ENCODE assay signal across 21 mouse cellular contexts in the genomic region with DNA sequence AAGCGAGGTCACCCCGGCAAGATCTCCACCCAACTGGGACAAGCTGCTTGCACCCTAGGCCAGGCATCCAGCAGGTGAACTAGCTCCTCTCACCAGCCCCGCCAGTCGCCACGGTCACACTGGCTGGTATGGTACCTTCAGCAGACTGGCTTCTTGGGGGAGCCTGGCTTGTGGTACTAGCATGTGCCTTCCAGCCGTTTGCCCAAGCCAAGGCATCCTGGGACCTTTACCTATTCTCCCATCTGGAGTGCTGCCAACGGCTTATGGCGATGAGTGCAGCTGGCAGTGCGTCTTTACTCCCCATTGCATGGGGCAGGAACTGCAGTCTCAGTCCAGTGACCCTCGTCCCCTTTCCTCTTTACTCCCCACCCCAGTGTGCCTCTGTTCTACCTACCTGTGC.
DNase-seq lines count a peak whose midpoint lies in the region; ATAC-seq and TF ChIP-seq lines count a peak whose summit lies in the region.
"Had no signal": no experiment of that assay in that cellular context is flagged by ENCODE, and none has a peak within 500 bp of the region (broad histone marks: within the 10 kb centered on the region; RNA-seq: fewer than 3 reads in every experiment).

No protein-coding gene starts in this region.

- H3K4me2 ChIP-seq in heart, postnatal 0 days (ENCODE audit: low read depth, low read length) = no peak overlapping the region
- H3K4me2 ChIP-seq in lung, embryonic 16.5 days (ENCODE audit: low read depth, low read length) = no peak overlapping the region
- H3K4me2 ChIP-seq in stomach, embryonic 15.5 days = no peak overlapping the region
- H3K4me2 ChIP-seq: embryonic facial prominence, embryonic 12.5 days; forebrain, embryonic 15.5 days; hindbrain, embryonic 15.5 days; neural tube, embryonic 15.5 days had no signal

- H3K4me1 ChIP-seq in heart, postnatal 0 days (ENCODE audit: control insufficient read depth, insufficient read depth) = peaks cover 20% of the 10 kb centered on the region
- H3K4me1 ChIP-seq in lung, embryonic 16.5 days (replicated peaks; ENCODE audit: control insufficient read depth, insufficient read depth, low read length) = no peaks in the 10 kb centered on the region
- H3K4me1 ChIP-seq in stomach, embryonic 15.5 days = peaks cover 33% of the 10 kb centered on the region; the same call in 1 of the 2 replicates

- no peak for TF ChIP-seq EP300 in heart, postnatal 0 days (IDR thresholded peaks at IDR 0.05; ENCODE audit: low read depth)

- DNase-seq in adrenal gland, postnatal 10 days = peak; percentile 57
- DNase-seq in adrenal gland, postnatal 14 days = no peak
- DNase-seq in heart, postnatal 0 days (ENCODE audit: low spot score) = no peak
- no peak for DNase-seq in heart, postnatal 25 days (ENCODE audit: low spot score)
- DNase-seq in lung, postnatal 14 days = no peak
- no peak for DNase-seq in urinary bladder, postnatal 36 days (ENCODE audit: low spot score in 2 of 2)
- DNase-seq: B cell, adult 2 months; kidney, postnatal 36 days; liver; liver, postnatal 0 days; right cerebral cortex, postnatal 4 days; thymus, adult 2 months had no signal

- intact Hi-C loops in heart, postnatal 25 days (cut with DNase I) = no loop called here

- ATAC-seq in heart, postnatal 0 days (ENCODE audit: insufficient read depth, low read depth) = peak; percentile 54
- ATAC-seq in lung, embryonic 16.5 days (ENCODE audit: low read depth) = 0 out of 2 replicates have a peak, but pooled peaks have one; percentile 17
- 0 out of 2 replicates have a peak, but pooled peaks have one; percentile 3 for ATAC-seq in stomach, embryonic 15.5 days (ENCODE audit: insufficient read depth, low FRiP score, low read depth)
- ATAC-seq: activated CD4-positive, CD25-positive, alpha-beta regulatory T cell, adult 4 months; forebrain, embryonic 15.5 days; intestine, embryonic 16.5 days; liver, postnatal 0 days had no signal

- no peak overlapping the region for H3K9ac ChIP-seq in heart, postnatal 0 days (replicated peaks; ENCODE audit: low read depth, low read length)
- no peak overlapping the region for H3K9ac ChIP-seq in lung, embryonic 16.5 days (ENCODE audit: low read length)
- no peak overlapping the region for H3K9ac ChIP-seq in stomach, embryonic 15.5 days
- H3K9ac ChIP-seq: embryonic facial prominence, embryonic 12.5 days; forebrain, embryonic 15.5 days; hindbrain, embryonic 15.5 days; liver, postnatal 0 days; neural tube, embryonic 15.5 days had no signal

- H3K9me3 ChIP-seq in heart, postnatal 0 days (replicated peaks; ENCODE audit: control insufficient read depth, low read length) = no peaks in the 10 kb centered on the region
- H3K9me3 ChIP-seq in lung, embryonic 16.5 days (ENCODE audit: control insufficient read depth, low read length) = no peaks in the 10 kb centered on the region
- no peaks in the 10 kb centered on the region for H3K9me3 ChIP-seq in stomach, embryonic 15.5 days
- H3K9me3 ChIP-seq: embryonic facial prominence, embryonic 12.5 days; forebrain, embryonic 15.5 days; hindbrain, embryonic 15.5 days; neural tube, embryonic 15.5 days had no signal

- H3K4me3 ChIP-seq in heart, postnatal 0 days (ENCODE audit: low read depth, low read length) = no peak overlapping the region
- H3K4me3 ChIP-seq in lung, embryonic 16.5 days (ENCODE audit: low read length) = no peak overlapping the region
- H3K4me3 ChIP-seq in stomach, embryonic 15.5 days (replicated peaks) = no peak overlapping the region
- H3K4me3 ChIP-seq: embryonic facial prominence, embryonic 12.5 days; forebrain, embryonic 15.5 days; hindbrain, embryonic 15.5 days; neural tube, embryonic 15.5 days had no signal

- 50% methylated on average over 10 of the region's 10 CpGs for WGBS in heart, postnatal 0 days
- 55% methylated on average over 10 of the region's 10 CpGs for WGBS in lung, embryonic 16.5 days
- WGBS in stomach, embryonic 15.5 days = 75% methylated on average over 10 of the region's 10 CpGs

- no peak overlapping the region for H3K27ac ChIP-seq in heart, postnatal 0 days (ENCODE audit: low read depth)
- H3K27ac ChIP-seq in lung, embryonic 16.5 days (ENCODE audit: low read length) = no peak overlapping the region
- no peak overlapping the region for H3K27ac ChIP-seq in stomach, embryonic 15.5 days
- H3K27ac ChIP-seq: embryonic facial prominence, embryonic 12.5 days; forebrain, embryonic 15.5 days; hindbrain, embryonic 15.5 days; neural tube, embryonic 15.5 days had no signal

- no peaks in the 10 kb centered on the region for H3K27me3 ChIP-seq in heart, postnatal 0 days (ENCODE audit: control insufficient read depth, insufficient read depth, low read length)
- H3K27me3 ChIP-seq in lung, embryonic 16.5 days (ENCODE audit: control insufficient read depth, insufficient read depth, low read depth, low read length) = no peaks in the 10 kb centered on the region; the same call in 1 of the 2 replicates
- H3K27me3 ChIP-seq in stomach, embryonic 15.5 days (replicated peaks) = no peaks in the 10 kb centered on the region
- H3K27me3 ChIP-seq: embryonic facial prominence, embryonic 12.5 days; forebrain, embryonic 15.5 days; hindbrain, embryonic 15.5 days; neural tube, embryonic 15.5 days; Patski had no signal

- TF ChIP-seq CTCF in heart, postnatal 0 days (IDR thresholded peaks at IDR 0.05; ENCODE audit: low read depth) = no peak

- no peaks in the 10 kb centered on the region for H3K36me3 ChIP-seq in heart, postnatal 0 days (replicated peaks; ENCODE audit: control insufficient read depth, insufficient read depth, low read length)
- no peaks in the 10 kb centered on the region; the same call in 1 of the 2 replicates for H3K36me3 ChIP-seq in lung, embryonic 16.5 days (ENCODE audit: control insufficient read depth, insufficient read depth, low read length)
- no peaks in the 10 kb centered on the region for H3K36me3 ChIP-seq in stomach, embryonic 15.5 days
- H3K36me3 ChIP-seq: embryonic facial prominence, embryonic 12.5 days; forebrain, embryonic 15.5 days; hindbrain, embryonic 15.5 days; neural tube, embryonic 15.5 days had no signal

Comparison
In these comparisons a context has a peak if more than half of its experiments do, and no peak if none do; other contexts are left out.
1. ATAC-seq: peak in every context shown above with its lines; median percentile 54 in heart, postnatal 0 days; 17 in lung, embryonic 16.5 days; 3 in stomach, embryonic 15.5 days.